Mouse (Mus musculus) T-helper 2 cell (primary cell): ENCODE measurements around the gene Ptprs.

Experiments
- in situ Hi-C: fragments of 300-600 bp; cut with MboI, MseI; formaldehyde crosslinking; loops from one replicate; pipeline ENCODE4 v1.15.1; 2025; ENCODE audit warnings: high pct_unique_total_duplicates

Ptprs gene

DNA sequence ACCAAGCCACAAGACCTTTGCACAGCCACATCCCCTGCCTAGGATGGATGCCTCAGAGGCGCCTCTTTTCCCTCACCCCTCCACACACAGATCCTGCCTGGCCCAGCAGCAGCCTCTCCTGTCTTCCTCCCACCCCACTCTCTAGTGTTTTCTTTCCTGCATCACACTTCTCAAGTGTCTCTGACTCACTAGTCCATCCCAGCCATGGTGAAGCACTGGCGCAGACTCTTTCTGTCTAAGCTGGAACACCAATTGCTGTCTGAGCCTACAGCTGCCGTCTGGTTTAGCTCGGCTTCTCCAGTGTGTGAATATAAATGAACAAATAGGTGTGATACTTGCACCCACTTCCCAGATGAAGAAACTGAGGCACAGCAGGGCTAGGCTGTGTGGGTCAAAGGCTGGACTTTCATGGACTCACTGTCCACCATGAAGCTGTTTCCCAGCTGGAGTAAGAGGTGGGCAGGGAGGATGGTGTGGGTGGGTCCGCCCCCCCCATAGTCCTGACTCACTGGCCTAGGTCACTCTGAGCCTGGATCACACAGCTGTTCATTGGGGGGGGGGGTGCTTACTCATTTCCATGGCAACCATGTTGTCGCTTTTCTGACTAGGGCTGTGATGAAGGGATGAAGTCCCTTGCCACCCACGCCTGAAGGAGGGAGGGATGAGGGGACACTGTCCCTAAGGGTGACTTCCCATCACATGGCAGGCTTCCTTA, 14.3 kb upstream of the Ptprs start:
- in situ Hi-C loops = no loop called here

DNA sequence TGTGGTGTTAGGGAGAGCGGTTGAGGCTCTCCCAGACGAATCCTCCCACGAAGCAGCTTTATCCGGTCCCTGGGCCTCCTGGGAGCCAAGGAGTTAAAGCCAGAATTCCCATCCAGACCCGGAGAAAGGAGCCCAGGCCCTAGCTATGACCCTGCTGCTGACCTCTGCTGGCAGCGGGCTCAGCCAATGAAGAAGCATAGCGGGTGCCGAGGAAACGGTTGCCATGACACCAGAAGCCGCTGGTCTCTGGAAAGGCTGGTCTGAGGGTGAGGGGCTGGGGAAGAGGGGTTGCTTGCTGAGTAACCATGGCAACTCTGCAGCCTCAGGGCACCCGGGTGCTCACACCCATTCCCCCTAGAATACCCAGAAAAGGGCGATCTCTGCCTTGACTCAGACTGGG, 11.7 kb upstream of the Ptprs start:
- in situ Hi-C loops = no loop called here

- in situ Hi-C loops = no loop called here
Measured at GRCm38 (mm10) chr17:56487441-56487888, 11.2 kb upstream of the Ptprs start.

GRCm38 (mm10) chr17:56485926-56486325, 9.6 kb upstream of the Ptprs start:
- in situ Hi-C loops = no loop called here

DNA sequence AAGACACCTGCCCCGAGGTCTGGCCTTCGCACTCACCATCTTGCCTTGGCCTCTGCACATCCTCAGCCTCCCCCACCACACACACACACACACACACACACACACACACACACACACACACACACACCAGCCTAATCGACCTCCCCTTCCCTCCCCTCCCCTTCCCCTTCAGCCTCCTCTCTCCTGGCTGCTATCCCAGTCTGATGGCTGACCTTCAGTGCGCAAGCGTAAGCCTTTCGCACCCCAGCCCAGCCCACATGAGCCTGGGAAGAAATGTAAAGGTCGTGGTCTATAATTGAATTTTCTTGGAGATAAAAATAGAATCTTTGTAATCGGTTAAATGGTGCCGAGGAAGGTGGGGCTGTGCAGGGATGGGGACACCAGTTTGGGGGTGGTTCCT, 8.8 kb upstream of the Ptprs start:
- in situ Hi-C loops = no loop called here

DNA sequence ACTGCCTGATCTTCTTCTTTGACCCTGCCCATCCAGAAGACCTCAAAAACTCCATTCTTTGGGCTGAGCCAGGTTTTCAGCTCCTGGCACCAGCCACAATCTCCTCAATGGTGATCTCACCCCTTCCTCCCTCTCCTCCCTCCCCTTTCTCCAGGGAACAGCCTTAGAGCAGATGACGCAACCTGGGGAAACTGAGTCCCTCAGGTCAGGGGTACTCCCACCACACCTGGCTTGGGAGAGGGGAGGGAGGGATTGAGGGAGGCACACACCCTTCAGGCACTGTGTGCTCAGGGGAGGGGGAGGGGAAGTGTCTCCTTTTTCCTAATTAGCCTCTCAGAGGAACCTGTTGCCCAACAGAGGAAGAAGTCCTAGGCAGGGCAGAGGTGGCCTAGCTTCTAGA, 6.4 kb upstream of the Ptprs start:
- in situ Hi-C loops = loop anchor here (5.0 kb wide), 1 partner anchor 60 kb away; no protein-coding TSS in a partner anchor

DNA sequence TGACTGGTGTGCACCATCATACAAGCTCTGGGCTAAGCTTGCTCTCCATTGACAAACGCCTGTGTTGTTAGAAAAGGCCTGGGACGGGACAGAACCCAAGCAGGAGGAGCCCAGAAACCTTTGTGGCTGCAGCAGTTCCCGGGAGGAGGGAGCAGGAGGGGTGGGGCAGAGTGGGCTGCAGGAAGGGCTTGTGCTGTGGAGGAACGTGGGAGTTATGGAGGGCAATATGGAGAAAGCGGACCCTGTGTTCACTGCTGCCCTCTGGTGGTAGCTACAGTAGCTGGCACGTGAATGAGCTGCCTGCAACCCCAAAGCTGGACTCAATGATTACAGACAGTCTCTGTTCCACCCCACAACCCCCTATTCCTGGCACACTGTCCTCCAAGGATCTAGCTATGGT, 3.1 kb upstream of the Ptprs start:
- in situ Hi-C loops = no loop called here

DNA sequence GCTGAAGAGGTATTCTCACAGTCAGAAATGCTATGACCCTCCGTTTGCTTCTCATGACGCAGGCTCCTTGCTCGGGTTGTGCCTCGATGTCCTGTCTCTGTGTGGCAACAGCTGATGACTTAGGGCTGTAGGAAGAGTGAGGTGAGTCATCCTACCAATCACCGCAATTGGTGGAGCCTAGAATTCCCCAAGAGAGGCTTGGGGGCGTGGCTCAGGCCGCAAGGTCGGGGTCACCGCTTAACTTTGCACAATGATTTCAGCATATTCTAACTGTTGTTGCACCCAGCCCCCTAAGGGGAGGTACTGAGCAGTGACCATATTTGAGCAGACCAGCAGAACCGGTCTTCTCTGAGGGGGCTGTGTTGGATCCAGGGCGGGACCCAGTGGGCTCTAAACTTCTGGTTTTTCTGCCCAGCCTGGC, 1.9 kb upstream of the Ptprs start:
- in situ Hi-C loops = no loop called here

DNA sequence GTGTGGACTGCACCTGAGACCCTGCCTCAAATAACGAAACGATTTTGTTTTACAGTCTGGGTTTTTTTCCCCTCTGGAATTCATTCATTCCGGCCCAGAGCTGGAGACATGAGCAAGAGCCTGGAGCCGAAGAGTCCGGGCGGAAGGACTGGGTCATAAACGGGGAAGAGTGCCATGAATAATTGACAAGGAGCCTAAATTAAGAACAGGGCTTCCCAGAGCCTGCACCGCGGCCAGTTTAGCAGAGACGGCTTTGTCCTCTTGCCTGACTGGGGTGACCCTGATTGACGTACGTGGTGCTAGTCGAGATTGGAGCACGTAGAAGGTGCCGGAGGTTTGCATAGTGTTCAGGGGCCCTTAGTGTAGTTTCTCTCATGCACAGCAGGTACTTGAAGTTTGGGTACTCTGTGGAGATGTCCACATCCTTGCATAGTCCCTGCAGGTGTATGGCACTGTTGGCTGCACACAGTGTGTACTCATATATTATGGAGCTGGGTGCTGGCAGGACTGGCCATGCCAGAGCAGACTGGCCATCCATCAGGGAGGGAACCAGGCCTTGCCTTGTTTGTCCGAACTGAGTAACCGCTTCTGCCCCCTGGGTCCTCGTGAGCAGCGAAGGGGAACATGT, 1.0 kb upstream of the Ptprs start:
- in situ Hi-C loops = no loop called here

GRCm38 (mm10) chr17:56475584-56476401, 490 bp downstream of the Ptprs start:
- in situ Hi-C loops = no loop called here

- in situ Hi-C loops = no loop called here
Measured at GRCm38 (mm10) chr17:56474831-56475581, 1.3 kb downstream of the Ptprs start.

DNA sequence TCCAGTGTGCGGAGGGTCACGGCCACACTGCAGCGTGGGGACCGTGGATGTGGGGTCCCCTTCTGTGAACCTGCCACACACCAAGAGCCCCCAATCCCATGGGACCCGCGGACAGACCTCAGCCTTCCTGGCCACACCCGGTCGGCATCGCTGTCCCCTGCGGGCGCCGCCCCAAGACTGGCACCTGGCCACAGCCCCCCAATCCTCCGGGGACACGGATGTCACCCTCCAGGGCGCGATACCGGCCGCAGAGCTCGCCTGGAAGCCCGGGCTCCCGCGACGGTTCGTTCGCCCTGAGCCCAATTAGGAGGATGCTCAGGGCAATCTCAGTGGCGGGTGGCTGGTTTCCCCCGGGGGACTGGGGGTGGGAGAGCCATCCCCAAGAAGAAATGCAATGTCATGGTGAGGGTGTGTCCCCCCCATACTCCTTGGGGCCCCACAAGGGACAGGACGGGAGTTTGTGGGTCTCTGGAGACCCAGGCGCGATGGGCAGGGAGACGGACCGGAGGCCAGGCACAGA, 1.9 kb downstream of the Ptprs start:
- in situ Hi-C loops = no loop called here

DNA sequence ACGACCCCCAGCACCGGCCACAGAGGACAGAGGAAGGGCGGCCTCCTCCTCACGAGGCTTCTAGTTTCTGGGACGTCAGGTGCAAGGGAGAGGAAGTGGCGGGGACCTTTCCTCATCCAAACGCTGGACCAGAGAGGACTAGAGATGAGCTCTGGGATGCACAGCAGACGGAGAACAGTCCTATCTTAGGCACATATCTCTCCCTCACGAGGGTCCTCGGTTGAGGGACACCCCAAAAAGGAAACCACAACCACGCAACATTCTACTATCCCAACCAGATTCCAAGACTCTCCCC, 2.7 kb downstream of the Ptprs start:
- in situ Hi-C loops = no loop called here

- in situ Hi-C loops = no loop called here
Measured at GRCm38 (mm10) chr17:56472733-56473610, 3.3 kb downstream of the Ptprs start.

GRCm38 (mm10) chr17:56472121-56472520, 4.2 kb downstream of the Ptprs start:
- in situ Hi-C loops = no loop called here

DNA sequence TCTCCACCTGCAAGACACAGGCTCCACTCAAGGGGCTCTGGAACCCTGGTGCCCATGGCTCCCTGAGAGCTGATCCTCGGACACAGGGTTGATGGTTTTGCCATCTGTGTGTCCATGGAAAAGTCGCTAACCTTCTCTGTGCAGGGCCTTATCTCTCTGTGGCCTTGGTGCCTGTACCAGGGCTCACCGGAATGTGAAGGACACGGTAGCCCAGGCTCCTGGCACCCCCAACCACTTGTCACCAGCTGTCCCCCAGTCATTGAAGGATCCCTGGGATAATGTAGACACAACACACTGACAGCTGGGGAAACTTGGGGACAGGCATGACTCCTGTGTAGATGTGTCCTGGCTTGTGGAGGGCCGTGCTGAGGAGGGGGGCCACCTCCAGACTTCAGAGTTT, 5.1 kb downstream of the Ptprs start:
- in situ Hi-C loops = no loop called here

- in situ Hi-C loops = no loop called here
Measured at GRCm38 (mm10) chr17:56470571-56470970, 5.7 kb downstream of the Ptprs start.

GRCm38 (mm10) chr17:56470001-56470436, 6.3 kb downstream of the Ptprs start:
- in situ Hi-C loops = no loop called here

- in situ Hi-C loops = no loop called here
Measured at GRCm38 (mm10) chr17:56469275-56469674, 7.0 kb downstream of the Ptprs start.

- in situ Hi-C loops = no loop called here
Measured at GRCm38 (mm10) chr17:56468870-56469269, 7.4 kb downstream of the Ptprs start.

DNA sequence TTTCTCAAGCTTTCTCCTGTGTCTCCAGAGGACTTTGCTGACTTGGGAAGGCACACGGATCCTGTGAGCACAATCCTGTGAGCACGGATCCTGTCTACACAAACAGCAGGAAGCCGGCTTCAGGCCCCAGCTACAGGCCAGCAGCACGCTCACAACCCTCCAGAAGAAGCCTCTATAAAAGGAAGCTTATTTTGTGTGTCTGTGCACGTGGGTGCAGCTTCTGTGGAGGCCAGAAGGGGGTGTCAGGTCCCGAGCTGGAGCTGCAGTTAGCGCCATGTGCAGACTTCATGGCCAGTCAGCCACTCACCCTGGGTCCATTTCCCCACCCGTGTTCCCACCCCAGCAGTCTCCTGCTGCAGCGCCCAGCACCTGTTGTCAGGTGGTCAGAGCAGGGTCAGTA, 7.9 kb downstream of the Ptprs start:
- in situ Hi-C loops = no loop called here
